Mouse (Mus musculus): ENCODE measurements at regions not wholly inside any gene's neighbourhood (a gene's known extent, or its start where the extent isn't known, plus 50 kb on each side); places are given as distances from the start of the nearest gene placed in this dataset.
A peak's percentile ranks its signal among the peaks of the same experiment; 100 is the strongest.

- H3K27me3 ChIP-seq, result no peaks in the 10 kb centered on the region
- no peak overlapping the region for H3K4me2 ChIP-seq
- no peak for ATAC-seq (ENCODE audit: insufficient number of reproducible peaks, insufficient read depth, low FRiP score, low TSS enrichment, low read depth)
- H3K4me3 ChIP-seq, result no peak overlapping the region
- WGBS, result 78% methylated on average over 6 of the region's 6 CpGs
- no peak overlapping the region for H3K9ac ChIP-seq
- no peaks in the 10 kb centered on the region for H3K9me3 ChIP-seq
- no peaks in the 10 kb centered on the region for H3K4me1 ChIP-seq
- H3K36me3 ChIP-seq, result no peaks in the 10 kb centered on the region
- no peak overlapping the region for H3K27ac ChIP-seq
Observed at GRCm38 (mm10) chr7:72027006-72027405, 279.4 kb downstream of the Mctp2 start.

- no peaks in the 10 kb centered on the region for H3K36me3 ChIP-seq
- H3K27me3 ChIP-seq, result no peaks in the 10 kb centered on the region
- WGBS, result 89% methylated on average over 11 of the region's 11 CpGs
- H3K4me1 ChIP-seq, result no peaks in the 10 kb centered on the region
- H3K9me3 ChIP-seq, result no peaks in the 10 kb centered on the region
- H3K9ac ChIP-seq, result no peak overlapping the region
- no peak overlapping the region for H3K4me2 ChIP-seq
- H3K4me3 ChIP-seq, result no peak overlapping the region
- no peak for ATAC-seq (ENCODE audit: insufficient number of reproducible peaks, insufficient read depth, low FRiP score, low TSS enrichment, low read depth)
- no peak overlapping the region for H3K27ac ChIP-seq
Observed at GRCm38 (mm10) chr7:72009115-72009514, 297.3 kb downstream of the Mctp2 start.

GRCm38 (mm10) chr7:72004311-72004710 lies 302.1 kb downstream of the Mctp2 start:
- no peak for ATAC-seq (ENCODE audit: insufficient number of reproducible peaks, insufficient read depth, low FRiP score, low TSS enrichment, low read depth)
- H3K27ac ChIP-seq, result no peak overlapping the region
- no peaks in the 10 kb centered on the region for H3K27me3 ChIP-seq
- H3K4me3 ChIP-seq, result no peak overlapping the region
- H3K4me1 ChIP-seq, result no peaks in the 10 kb centered on the region
- H3K9ac ChIP-seq, result no peak overlapping the region
- no peaks in the 10 kb centered on the region for H3K9me3 ChIP-seq
- no peaks in the 10 kb centered on the region for H3K36me3 ChIP-seq
- no peak overlapping the region for H3K4me2 ChIP-seq
- WGBS, result 80% methylated on average over 3 of the region's 3 CpGs

- ATAC-seq (ENCODE audit: insufficient number of reproducible peaks, insufficient read depth, low FRiP score, low TSS enrichment, low read depth), result no peak
- 75% methylated on average over 3 of the region's 3 CpGs for WGBS
- Histone ChIP-seq H3K36me3 (no peaks in the 10 kb centered on the region), H3K27ac (no peak overlapping the region), H3K4me2 (no peak overlapping the region), H3K4me1 (no peaks in the 10 kb centered on the region), H3K9me3 (no peaks in the 10 kb centered on the region), H3K27me3 (no peaks in the 10 kb centered on the region), H3K9ac (no peak overlapping the region), H3K4me3 (no peak overlapping the region)
Observed at GRCm38 (mm10) chr7:71992526-71992925, 313.9 kb downstream of the Mctp2 start.

GRCm38 (mm10) chr7:71991835-71992234 lies 314.6 kb downstream of the Mctp2 start:
- 77% methylated on average over 3 of the region's 3 CpGs for WGBS
- no peak overlapping the region for H3K9ac ChIP-seq
- no peak for ATAC-seq (ENCODE audit: insufficient number of reproducible peaks, insufficient read depth, low FRiP score, low TSS enrichment, low read depth)

GRCm38 (mm10) chr7:71991206-71991605 lies 315.2 kb downstream of the Mctp2 start:
- no peaks in the 10 kb centered on the region for H3K4me1 ChIP-seq
- no peaks in the 10 kb centered on the region for H3K27me3 ChIP-seq
- WGBS, result 88% methylated on average over 4 of the region's 4 CpGs
- no peak overlapping the region for H3K27ac ChIP-seq
- H3K9me3 ChIP-seq, result no peaks in the 10 kb centered on the region
- H3K4me3 ChIP-seq, result no peak overlapping the region
- no peak overlapping the region for H3K9ac ChIP-seq
- no peak for ATAC-seq (ENCODE audit: insufficient number of reproducible peaks, insufficient read depth, low FRiP score, low TSS enrichment, low read depth)
- no peak overlapping the region for H3K4me2 ChIP-seq
- no peaks in the 10 kb centered on the region for H3K36me3 ChIP-seq

More at GRCm38 (mm10) chr7:71991835-71992234, 314.6 kb downstream of the Mctp2 start:
- H3K27ac ChIP-seq, result no peak overlapping the region
- no peak overlapping the region for H3K4me3 ChIP-seq
- H3K27me3 ChIP-seq, result no peaks in the 10 kb centered on the region
- H3K4me1 ChIP-seq, result no peaks in the 10 kb centered on the region
- no peak overlapping the region for H3K4me2 ChIP-seq
- H3K36me3 ChIP-seq, result no peaks in the 10 kb centered on the region
- no peaks in the 10 kb centered on the region for H3K9me3 ChIP-seq

- Histone ChIP-seq H3K9me3 (no peaks in the 10 kb centered on the region), H3K4me3 (no peak overlapping the region), H3K4me1 (peaks cover 2% of the 10 kb centered on the region; the same call in 1 of the 2 replicates), H3K27ac (no peak overlapping the region), H3K4me2 (no peak overlapping the region), H3K36me3 (no peaks in the 10 kb centered on the region), H3K9ac (no peak overlapping the region), H3K27me3 (no peaks in the 10 kb centered on the region)
- WGBS, result 76% methylated on average over 4 of the region's 4 CpGs
- ATAC-seq (ENCODE audit: insufficient number of reproducible peaks, insufficient read depth, low FRiP score, low TSS enrichment, low read depth), result no peak
Observed at GRCm38 (mm10) chr7:71966015-71966414, 340.4 kb downstream of the Mctp2 start.

- Histone ChIP-seq H3K36me3 (no peaks in the 10 kb centered on the region), H3K4me1 (peaks cover 6% of the 10 kb centered on the region; the same call in 1 of the 2 replicates), H3K9me3 (no peaks in the 10 kb centered on the region), H3K4me3 (no peak overlapping the region), H3K9ac (no peak overlapping the region), H3K4me2 (no peak overlapping the region), H3K27me3 (no peaks in the 10 kb centered on the region), H3K27ac (no peak overlapping the region)
- ATAC-seq (ENCODE audit: insufficient number of reproducible peaks, insufficient read depth, low FRiP score, low TSS enrichment, low read depth), result no peak
- WGBS, result 76% methylated on average over 4 of the region's 4 CpGs
Observed at GRCm38 (mm10) chr7:71963456-71963855, 343.0 kb downstream of the Mctp2 start.

GRCm38 (mm10) chr7:71962851-71963250 lies 343.6 kb downstream of the Mctp2 start:
- H3K9me3 ChIP-seq, result no peaks in the 10 kb centered on the region
- H3K9ac ChIP-seq, result no peak overlapping the region
- no peak for ATAC-seq (ENCODE audit: insufficient number of reproducible peaks, insufficient read depth, low FRiP score, low TSS enrichment, low read depth)
- WGBS, result 81% methylated on average over 3 of the region's 3 CpGs
- H3K4me1 ChIP-seq, result peaks cover 6% of the 10 kb centered on the region; the same call in 1 of the 2 replicates
- no peaks in the 10 kb centered on the region for H3K36me3 ChIP-seq
- no peaks in the 10 kb centered on the region for H3K27me3 ChIP-seq
- H3K27ac ChIP-seq, result no peak overlapping the region
- H3K4me3 ChIP-seq, result no peak overlapping the region
- H3K4me2 ChIP-seq, result no peak overlapping the region

GRCm38 (mm10) chr7:71960453-71961230 lies 345.8 kb downstream of the Mctp2 start:
- 4% methylated on average over 11 of the region's 11 CpGs for WGBS

GRCm38 (mm10) chr7:71946548-71946947 lies 359.9 kb downstream of the Mctp2 start:
- Histone ChIP-seq H3K36me3 (no peaks in the 10 kb centered on the region), H3K4me1 (peaks cover 2% of the 10 kb centered on the region; the same call in 1 of the 2 replicates), H3K4me3 (no peak overlapping the region), H3K9me3 (no peaks in the 10 kb centered on the region), H3K9ac (no peak overlapping the region), H3K4me2 (no peak overlapping the region), H3K27ac (no peak overlapping the region), H3K27me3 (no peaks in the 10 kb centered on the region)
- WGBS, result 82% methylated on average over 6 of the region's 6 CpGs
- ATAC-seq (ENCODE audit: insufficient number of reproducible peaks, insufficient read depth, low FRiP score, low TSS enrichment, low read depth), result no peak

More at GRCm38 (mm10) chr7:71960453-71961230, 345.8 kb downstream of the Mctp2 start:
- no peak for ATAC-seq (ENCODE audit: insufficient number of reproducible peaks, insufficient read depth, low FRiP score, low TSS enrichment, low read depth)
- Histone ChIP-seq H3K27ac (no peak overlapping the region), H3K36me3 (no peaks in the 10 kb centered on the region), H3K4me1 (peaks cover 6% of the 10 kb centered on the region; the same call in 1 of the 2 replicates), H3K4me2 (peak overlapping the region; percentile 50), H3K9me3 (no peaks in the 10 kb centered on the region), H3K27me3 (no peaks in the 10 kb centered on the region), H3K4me3 (peak overlapping the region; percentile 29), H3K9ac (0 out of 2 replicates have a peak overlapping the region, but pooled peaks have one; percentile 0)
